8 mouse cellular contexts compared by ENCODE assay signal in the genomic region with DNA sequence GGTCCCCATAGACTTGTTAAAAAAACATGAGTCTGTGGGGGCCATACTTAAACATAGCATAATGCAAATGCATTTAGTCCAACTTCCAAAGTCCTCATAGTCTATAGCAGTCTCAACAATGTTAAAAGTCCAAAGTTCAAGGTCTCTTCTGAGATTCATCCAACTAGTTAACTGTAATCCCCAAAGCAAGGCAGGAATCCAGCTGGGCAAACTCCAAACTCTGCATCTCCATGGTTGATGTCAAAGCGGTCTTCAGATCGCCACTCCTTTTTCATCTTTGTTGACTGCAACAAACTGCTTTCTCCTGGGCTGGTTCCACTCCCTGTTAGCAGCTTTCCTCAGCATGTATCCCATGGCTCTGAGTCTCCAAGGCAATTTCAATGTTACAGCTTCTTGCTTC. TPM values are rescaled to one million over a fixed set of nuclear protein-coding genes. Genes with fewer than 3 reads are reported as not detected.
"Had no signal": no experiment of that assay in that cellular context is flagged by ENCODE, and none has a peak within 500 bp of the region (broad histone marks: within the 10 kb centered on the region; RNA-seq: fewer than 3 reads in every experiment).

No protein-coding gene starts in this region.

RNA-seq across cellular contexts. Expression of gene Lrrd1, which starts 47.9 kb away (rescaled TPM):
- polyA plus RNA-seq: hindbrain, postnatal 0 days; intestine, embryonic 14.5 days; intestine, embryonic 15.5 days; intestine, embryonic 16.5 days; intestine, postnatal 0 days; kidney, embryonic 15.5 days; kidney, embryonic 16.5 days; kidney, postnatal 0 days had no signal
